Mouse (Mus musculus) cortical plate, adult 2 months (tissue): ENCODE measurements around the gene Banf2.

Experiments
- CTCF ChIP-seq: fragments of 200-500 bp; IDR thresholded peaks from 2 replicates; pipeline ENCODE4 v1.5.1; 2011; ENCODE audit warnings: mild to moderate bottlenecking, control low read depth, low read length; ENCODE audit not compliant: insufficient read depth; ENCODE audit errors: extremely low read depth
- POLR2A ChIP-seq: fragments of 200-500 bp; IDR thresholded peaks from 2 replicates; pipeline ENCODE4 v1.6.1; 2011; ENCODE audit warnings: mild to moderate bottlenecking, low read length, control low read depth; ENCODE audit not compliant: insufficient read depth; ENCODE audit errors: extremely low read depth

DNA sequence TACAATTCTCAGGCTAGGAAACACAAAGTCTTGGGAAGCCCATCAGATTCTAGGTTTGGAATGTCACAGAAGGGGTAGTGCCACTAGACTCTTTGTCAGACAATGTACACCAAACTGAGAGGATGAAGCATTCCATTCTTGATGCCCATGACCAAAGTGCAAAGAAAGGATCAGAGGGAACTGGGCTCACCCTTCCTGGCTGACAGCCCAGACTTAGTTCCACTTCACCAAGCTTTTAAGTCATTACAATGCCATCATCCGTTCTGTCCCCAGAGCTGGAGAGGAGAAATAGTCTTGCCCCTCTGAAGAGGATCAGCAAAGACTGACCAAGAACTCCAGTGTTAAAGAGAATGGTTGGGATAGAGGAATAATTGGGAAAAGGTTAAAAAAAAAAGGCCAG is 41.9 kb upstream of the Banf2 start:
- TF ChIP-seq CTCF (no peak), POLR2A (no peak)
